Mouse (Mus musculus) limb, embryonic 12.5 days (tissue): ENCODE measurements around the gene Shcbp1l. TPM values are rescaled to one million over a fixed set of nuclear protein-coding genes. Genes with fewer than 3 reads are reported as not detected.

Source experiments
- ATAC-seq: fragments of 200-750 bp; cut with Nextera tagmentation; 2 replicates; pipeline ENCODE4 v1.8.0; 2017; ENCODE audit warnings: low read depth, moderate TSS enrichment; ENCODE audit not compliant: insufficient number of reproducible peaks, insufficient read depth, low FRiP score, low TSS enrichment
- H3K27ac ChIP-seq: fragments of 300-500 bp; sonication (generic); 2 replicates; pipeline ENCODE4 v1.5.1; 2016; ENCODE audit warnings: mild to moderate bottlenecking, moderate library complexity
- H3K27me3 ChIP-seq: fragments of 300-500 bp; sonication (generic); 2 replicates; pipeline ENCODE4 v1.6.1; 2016; ENCODE audit warnings: mild to moderate bottlenecking, moderate library complexity
- H3K36me3 ChIP-seq: fragments of 300-500 bp; sonication (generic); 2 replicates; pipeline ENCODE4 v1.6.1; 2016; ENCODE audit warnings: mild to moderate bottlenecking, moderate library complexity
- H3K4me1 ChIP-seq: fragments of 300-500 bp; sonication (generic); replicated peaks from 2 replicates; pipeline ENCODE4 v1.6.1; 2016
- H3K4me2 ChIP-seq: fragments of 300-500 bp; sonication (generic); 2 replicates; pipeline ENCODE4 v1.6.1; 2016; ENCODE audit warnings: mild to moderate bottlenecking, moderate library complexity
- H3K4me3 ChIP-seq: fragments of 300-500 bp; sonication (generic); replicated peaks from 2 replicates; pipeline ENCODE4 v1.5.1; 2016; ENCODE audit warnings: mild to moderate bottlenecking
- H3K9ac ChIP-seq: fragments of 300-500 bp; sonication (generic); replicated peaks from 2 replicates; pipeline ENCODE4 v1.6.1; 2016; ENCODE audit warnings: mild to moderate bottlenecking, moderate library complexity
- H3K9me3 ChIP-seq: fragments of 300-500 bp; sonication (generic); 2 replicates; pipeline ENCODE4 v1.6.1; 2016; ENCODE audit warnings: mild to moderate bottlenecking, moderate library complexity
- WGBS: fragments of 180-500 bp; shearing (Covaris S2); methylation state at CpG from one replicate; pipeline ENCODE4 v1.1.7; 2016; 5-methylcytosine and 5-hydroxymethylcytosine counted together
- polyA plus RNA-seq: library from polyadenylated mRNA; unstranded; fragments of >200 nt; fragmentation: Nextera tagmentation; extraction: Ambion mirVana; gene quantifications from 2 replicates; pipeline ENCODE4 v1.2.1, GENCODE M21; 2016

Shcbp1l gene
- polyA plus RNA-seq, 1 experiment from 2014 or later = 0.24 TPM

- Histone ChIP-seq H3K4me3 (no peak overlapping the region), H3K9ac (no peak overlapping the region), H3K27ac (no peak overlapping the region), H3K9me3 (no peaks in the 10 kb centered on the region), H3K36me3 (no peaks in the 10 kb centered on the region), H3K4me2 (no peak overlapping the region), H3K27me3 (no peaks in the 10 kb centered on the region), H3K4me1 (peaks cover 15% of the 10 kb centered on the region)
- ATAC-seq = no peak
- WGBS = 73% methylated on average over 2 of the region's 2 CpGs
Observed at GRCm38 (mm10) chr1:153489540-153489939, 64.6 kb downstream of the Shcbp1l start.

DNA sequence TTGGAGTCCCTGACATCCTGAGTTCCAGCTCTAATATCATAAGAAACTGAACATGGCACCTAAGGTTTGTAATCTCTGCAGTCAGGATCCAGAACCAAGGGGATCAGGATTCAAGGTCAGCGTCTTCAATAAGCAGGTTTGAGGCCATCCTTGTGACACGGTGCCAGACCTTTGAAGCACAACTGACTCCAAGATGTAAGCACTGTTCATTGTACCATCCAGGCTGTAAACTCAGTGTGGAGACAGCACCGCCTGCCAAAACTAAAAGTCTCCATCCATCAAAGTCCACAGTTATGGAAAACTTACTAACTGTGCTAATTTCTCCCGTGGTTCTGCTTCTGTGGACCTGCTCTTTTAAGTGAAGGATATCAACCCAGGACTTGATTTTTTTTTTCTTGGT, 65.0 kb downstream of the Shcbp1l start:
- Histone ChIP-seq H3K36me3 (no peaks in the 10 kb centered on the region), H3K27me3 (no peaks in the 10 kb centered on the region), H3K4me1 (peaks cover 11% of the 10 kb centered on the region), H3K9me3 (no peaks in the 10 kb centered on the region), H3K4me2 (no peak overlapping the region), H3K27ac (no peak overlapping the region), H3K4me3 (no peak overlapping the region), H3K9ac (no peak overlapping the region)
- ATAC-seq = no peak
- 89% methylated on average over 4 of the region's 4 CpGs for WGBS

DNA sequence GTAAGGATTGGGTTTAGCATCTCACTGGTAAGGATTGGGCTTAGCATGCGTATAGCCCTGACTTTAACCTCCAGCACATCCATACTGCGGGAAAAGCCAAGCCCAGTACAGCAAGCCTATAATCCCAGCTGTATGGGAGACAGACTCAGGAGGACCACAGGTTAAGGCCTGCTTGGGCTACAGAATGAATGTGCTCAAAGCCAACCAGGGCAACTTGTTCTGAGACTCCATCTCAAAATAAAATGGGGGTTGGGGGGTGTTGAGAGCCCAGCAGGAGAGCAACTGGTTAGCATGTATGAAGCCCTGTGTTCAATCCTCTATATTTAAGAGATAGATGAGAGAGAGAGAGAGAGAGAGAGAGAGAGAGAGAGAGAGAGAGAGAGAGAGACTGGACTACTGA, 66.4 kb downstream of the Shcbp1l start:
- no peak overlapping the region for H3K27ac ChIP-seq
- H3K9ac ChIP-seq = no peak overlapping the region
- WGBS = 85% methylated on average over 2 of the region's 2 CpGs
- no peak overlapping the region for H3K4me3 ChIP-seq
- no peaks in the 10 kb centered on the region for H3K4me1 ChIP-seq
- ATAC-seq = no peak
- no peak overlapping the region for H3K4me2 ChIP-seq
- no peaks in the 10 kb centered on the region for H3K36me3 ChIP-seq
- H3K27me3 ChIP-seq = no peaks in the 10 kb centered on the region
- H3K9me3 ChIP-seq = no peaks in the 10 kb centered on the region

- no peak overlapping the region for H3K4me2 ChIP-seq
- ATAC-seq = no peak
- H3K9me3 ChIP-seq = no peaks in the 10 kb centered on the region
- no peaks in the 10 kb centered on the region for H3K27me3 ChIP-seq
- no peak overlapping the region for H3K9ac ChIP-seq
- 84% methylated on average over 1 of the region's 1 CpGs for whole genome bisulfite sequencing
- H3K4me3 ChIP-seq = no peak overlapping the region
- no peak overlapping the region for H3K27ac ChIP-seq
- H3K36me3 ChIP-seq = no peaks in the 10 kb centered on the region
- H3K4me1 ChIP-seq = no peaks in the 10 kb centered on the region
Observed at GRCm38 (mm10) chr1:153491822-153492221, 66.9 kb downstream of the Shcbp1l start.

DNA sequence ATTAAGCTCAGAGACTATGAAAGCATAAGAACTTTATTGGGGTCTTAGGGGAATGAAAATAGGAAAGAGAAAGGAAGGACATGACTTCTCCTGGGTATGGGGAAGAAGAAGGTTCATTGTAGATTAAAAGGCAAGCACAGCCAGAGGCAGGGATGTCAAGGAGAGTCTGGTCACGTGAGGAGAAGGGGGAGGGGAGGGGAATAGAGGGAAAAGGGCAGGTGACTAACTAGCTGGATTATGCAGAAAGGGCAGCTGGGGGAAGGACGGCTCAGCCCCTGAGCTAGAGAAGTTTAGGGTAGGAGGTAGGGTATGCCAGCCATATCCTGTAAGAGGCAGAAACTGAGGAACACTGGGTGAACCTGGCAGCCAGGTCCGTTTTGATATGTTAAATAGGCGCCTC, 68.4 kb downstream of the Shcbp1l start:
- H3K4me1 ChIP-seq = no peaks in the 10 kb centered on the region
- no peak overlapping the region for H3K4me2 ChIP-seq
- H3K9me3 ChIP-seq = no peaks in the 10 kb centered on the region
- H3K36me3 ChIP-seq = no peaks in the 10 kb centered on the region
- ATAC-seq = no peak
- H3K27ac ChIP-seq = no peak overlapping the region
- no peak overlapping the region for H3K4me3 ChIP-seq
- H3K9ac ChIP-seq = no peak overlapping the region
- no peaks in the 10 kb centered on the region for H3K27me3 ChIP-seq
- 20% methylated on average over 4 of the region's 4 CpGs for WGBS

- H3K9ac ChIP-seq = no peak overlapping the region
- no peaks in the 10 kb centered on the region for H3K9me3 ChIP-seq
- WGBS = 44% methylated on average over 6 of the region's 6 CpGs
- no peaks in the 10 kb centered on the region for H3K27me3 ChIP-seq
- H3K4me1 ChIP-seq = no peaks in the 10 kb centered on the region
- ATAC-seq = no peak
- H3K27ac ChIP-seq = no peak overlapping the region
- H3K4me2 ChIP-seq = no peak overlapping the region
- no peaks in the 10 kb centered on the region for H3K36me3 ChIP-seq
- no peak overlapping the region for H3K4me3 ChIP-seq
Observed at GRCm38 (mm10) chr1:153493931-153494330, 69.0 kb downstream of the Shcbp1l start.

- H3K4me3 ChIP-seq = no peak overlapping the region
- no peaks in the 10 kb centered on the region for H3K4me1 ChIP-seq
- no peaks in the 10 kb centered on the region for H3K9me3 ChIP-seq
- H3K36me3 ChIP-seq = no peaks in the 10 kb centered on the region
- WGBS = 80% methylated on average over 3 of the region's 3 CpGs
- H3K27me3 ChIP-seq = no peaks in the 10 kb centered on the region
- no peak overlapping the region for H3K27ac ChIP-seq
- H3K4me2 ChIP-seq = no peak overlapping the region
- H3K9ac ChIP-seq = no peak overlapping the region
- ATAC-seq = no peak
Observed at GRCm38 (mm10) chr1:153496030-153496429, 71.1 kb downstream of the Shcbp1l start.

DNA sequence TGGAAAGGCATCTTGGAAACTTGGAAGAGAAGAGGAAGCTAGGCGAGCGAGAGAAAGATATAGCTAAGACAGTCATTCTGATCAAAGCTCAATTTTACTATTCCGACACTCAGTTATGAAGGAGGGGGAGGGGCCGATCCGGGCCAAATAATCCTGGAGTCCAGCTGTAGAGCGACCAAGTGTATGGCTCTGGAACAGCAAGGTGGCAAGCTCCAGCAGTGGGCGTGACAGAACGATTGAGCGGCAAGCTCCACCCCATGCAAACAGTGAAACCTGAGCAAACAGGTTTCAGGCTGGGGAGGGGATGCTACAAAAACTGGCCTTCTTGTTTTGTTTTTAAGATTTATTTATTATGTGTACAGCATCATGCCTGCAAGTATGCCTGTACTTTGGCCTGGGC, 75.1 kb downstream of the Shcbp1l start:
- Histone ChIP-seq H3K4me2 (no peak overlapping the region), H3K4me1 (no peaks in the 10 kb centered on the region), H3K27ac (no peak overlapping the region), H3K4me3 (no peak overlapping the region), H3K27me3 (no peaks in the 10 kb centered on the region), H3K9me3 (no peaks in the 10 kb centered on the region), H3K9ac (no peak overlapping the region), H3K36me3 (no peaks in the 10 kb centered on the region)
- ATAC-seq = no peak; the same call in 1 of the 2 replicates
- 85% methylated on average over 9 of the region's 9 CpGs for WGBS

GRCm38 (mm10) chr1:153501644-153502321, 76.8 kb downstream of the Shcbp1l start:
- 41% methylated on average over 5 of the region's 5 CpGs for WGBS

More at GRCm38 (mm10) chr1:153501644-153502321, 76.8 kb downstream of the Shcbp1l start:
- Histone ChIP-seq H3K9me3 (no peaks in the 10 kb centered on the region), H3K4me3 (no peak overlapping the region), H3K4me1 (no peaks in the 10 kb centered on the region), H3K4me2 (no peak overlapping the region), H3K27ac (no peak overlapping the region), H3K27me3 (no peaks in the 10 kb centered on the region), H3K9ac (no peak overlapping the region), H3K36me3 (no peaks in the 10 kb centered on the region)
- peak; percentile 42; the same call in 1 of the 2 replicates for ATAC-seq

Other genes starting within 250 kb of the Shcbp1l start
- 5.8 and 6.2 TPM in 2 replicates for gene Lamc2, start 238.7 kb upstream of the Shcbp1l start, polyA plus RNA-seq
- gene Lamc1, start 92.4 kb upstream of the Shcbp1l start, polyA plus RNA-seq = 32.4 and 37.8 TPM in 2 replicates
- gene Dhx9, start 62.5 kb downstream of the Shcbp1l start, polyA plus RNA-seq = 49.6 and 57.0 TPM in 2 replicates
- gene Npl, start 124.9 kb downstream of the Shcbp1l start, polyA plus RNA-seq = 5.3 and 6.1 TPM in 2 replicates
- gene Rgs8, start 227.9 kb downstream of the Shcbp1l start, polyA plus RNA-seq = 0.81 and 1.4 TPM in 2 replicates